Mouse (Mus musculus): Measurements from ENCODE around the gene Flnb. TPM values are rescaled to one million over a fixed set of nuclear protein-coding genes. Genes with fewer than 3 reads are reported as not detected.

The Flnb gene
- polyA plus RNA-seq, 1 experiment from 2014 or later = 6.5 TPM

- Histone ChIP-seq H3K36me3 (no peaks in the 10 kb centered on the region), H3K27me3 (peaks cover 13% of the 10 kb centered on the region), H3K27ac (no peak within 1 kb of the TSS), H3K4me3 (no peak within 1 kb of the TSS), H3K4me2 (no peak within 1 kb of the TSS), H3K4me1 (replicated peaks) (peaks cover 6% of the 10 kb centered on the region), H3K9ac (no peak within 1 kb of the TSS), H3K9me3 (no peaks in the 10 kb centered on the region)
- 0 out of 2 replicates have a peak, but pooled peaks have one; percentile 18 for ATAC-seq (ENCODE audit: low FRiP score)
- 74% methylated on average over 8 of the region's 8 CpGs for WGBS
These were observed 176.6 kb downstream of the Flnb start, which contains the start of gene Dnase1l3 for GRCm38 (mm10) chr14:7994271-7994767. Dnase1l3 (minus strand) TSS chr14:7994573.

GRCm38 (mm10) chr14:7997255-7997696 is 179.5 kb downstream of the Flnb start:
- Histone ChIP-seq H3K9me3 (no peaks in the 10 kb centered on the region), H3K4me3 (0 out of 2 replicates have a peak overlapping the region, but pooled peaks have one; percentile 16), H3K9ac (peak overlapping the region; percentile 49; the same call in 1 of the 2 replicates), H3K27me3 (peaks cover 41% of the 10 kb centered on the region), H3K27ac (no peak overlapping the region), H3K4me2 (peak overlapping the region; percentile 45), H3K36me3 (no peaks in the 10 kb centered on the region), H3K4me1 (replicated peaks) (peaks cover 8% of the 10 kb centered on the region)
- 4% methylated on average over 15 of the region's 15 CpGs for WGBS
- 0 out of 2 replicates have a peak, but pooled peaks have one; percentile 38 for ATAC-seq (ENCODE audit: low FRiP score)

GRCm38 (mm10) chr14:7999030-7999429 is 181.3 kb downstream of the Flnb start:
- WGBS = 85% methylated on average over 3 of the region's 3 CpGs
- H3K9me3 ChIP-seq = no peaks in the 10 kb centered on the region
- no peak overlapping the region for H3K4me3 ChIP-seq
- no peaks in the 10 kb centered on the region for H3K36me3 ChIP-seq
- H3K9ac ChIP-seq = no peak overlapping the region
- H3K4me1 ChIP-seq (replicated peaks) = peaks cover 17% of the 10 kb centered on the region
- H3K4me2 ChIP-seq = no peak overlapping the region
- no peak overlapping the region for H3K27ac ChIP-seq
- H3K27me3 ChIP-seq = peaks cover 41% of the 10 kb centered on the region
- no peak for ATAC-seq (ENCODE audit: low FRiP score)

GRCm38 (mm10) chr14:7999435-7999834 is 181.7 kb downstream of the Flnb start:
- H3K4me1 ChIP-seq (replicated peaks) = peaks cover 21% of the 10 kb centered on the region
- H3K27me3 ChIP-seq = peaks cover 39% of the 10 kb centered on the region
- no peaks in the 10 kb centered on the region for H3K36me3 ChIP-seq
- ATAC-seq (ENCODE audit: low FRiP score) = no peak
- H3K4me2 ChIP-seq = no peak overlapping the region
- 86% methylated on average over 5 of the region's 5 CpGs for WGBS
- no peak overlapping the region for H3K27ac ChIP-seq
- no peak overlapping the region for H3K4me3 ChIP-seq
- no peak overlapping the region for H3K9ac ChIP-seq
- no peaks in the 10 kb centered on the region for H3K9me3 ChIP-seq

GRCm38 (mm10) chr14:8000247-8000646 is 182.5 kb downstream of the Flnb start:
- H3K9me3 ChIP-seq = no peaks in the 10 kb centered on the region
- H3K4me1 ChIP-seq (replicated peaks) = peaks cover 28% of the 10 kb centered on the region
- WGBS = 80% methylated on average over 5 of the region's 5 CpGs
- no peaks in the 10 kb centered on the region for H3K36me3 ChIP-seq
- peaks cover 38% of the 10 kb centered on the region for H3K27me3 ChIP-seq
- no peak overlapping the region for H3K9ac ChIP-seq
- H3K4me2 ChIP-seq = no peak overlapping the region
- ATAC-seq (ENCODE audit: low FRiP score) = no peak
- no peak overlapping the region for H3K27ac ChIP-seq
- H3K4me3 ChIP-seq = no peak overlapping the region

Other genes starting within 250 kb of the Flnb start
- gene Gm3558, start 249.4 kb upstream of the Flnb start, polyA plus RNA-seq (2015; fragmentation: Nextera tagmentation; extraction: Ambion mirVana) = 4.0 and 4.4 TPM in 2 replicates
- gene Gm10338, start 222.4 kb upstream of the Flnb start, polyA plus RNA-seq (2015; fragmentation: Nextera tagmentation; extraction: Ambion mirVana) = not detected in 2 replicates
- gene Gm10128, start 174.0 kb upstream of the Flnb start, polyA plus RNA-seq (2015; fragmentation: Nextera tagmentation; extraction: Ambion mirVana) = not detected in 2 replicates
- not detected in 2 replicates for gene Gm26661, start 26.4 kb upstream of the Flnb start, polyA plus RNA-seq (2015; fragmentation: Nextera tagmentation; extraction: Ambion mirVana)
- gene Gm45521, start 139.3 kb downstream of the Flnb start, polyA plus RNA-seq (2015; fragmentation: Nextera tagmentation; extraction: Ambion mirVana) = 0.26 and 1.0 TPM in 2 replicates
- gene Dnase1l3, start 176.6 kb downstream of the Flnb start, polyA plus RNA-seq (2015; fragmentation: Nextera tagmentation; extraction: Ambion mirVana) = 0.04 and 0.10 TPM in 2 replicates
- gene Abhd6, start 184.9 kb downstream of the Flnb start, polyA plus RNA-seq (2015; fragmentation: Nextera tagmentation; extraction: Ambion mirVana) = 31.7 and 31.9 TPM in 2 replicates

All from hindbrain, embryonic 13.5 days (tissue).